Mouse (Mus musculus) thymus, adult 2 months (tissue): ENCODE data around the gene Dok5. TPM values are rescaled to one million over a fixed set of nuclear protein-coding genes. Genes with fewer than 3 reads are reported as not detected.

ENCODE experiments used
- DNase-seq: peaks from one replicate; pipeline ENCODE4 v3.0.0; 2021
- H3K27ac ChIP-seq: fragments of 200-500 bp; 2 replicates; pipeline ENCODE4 v1.5.1; 2012; ENCODE audit warnings: low read length, control low read depth; ENCODE audit not compliant: control insufficient read depth, insufficient read depth
- H3K27me3 ChIP-seq: fragments of 200-500 bp; 2 replicates; pipeline ENCODE4 v1.6.1; 2012; ENCODE audit warnings: mild to moderate bottlenecking, low read length, moderate library complexity, mixed read lengths; ENCODE audit not compliant: control insufficient read depth, insufficient read depth
- H3K36me3 ChIP-seq: fragments of 200-500 bp; 2 replicates; pipeline ENCODE4 v1.6.1; 2012; ENCODE audit warnings: mild to moderate bottlenecking, low read length, moderate library complexity; ENCODE audit not compliant: control insufficient read depth, insufficient read depth
- H3K4me1 ChIP-seq: fragments of 200-500 bp; replicated peaks from 2 replicates; pipeline ENCODE4 v1.6.1; 2012; ENCODE audit warnings: low read length; ENCODE audit not compliant: control insufficient read depth, insufficient read depth
- H3K4me3 ChIP-seq: fragments of 200-500 bp; 2 replicates; pipeline ENCODE4 v1.5.1; 2012; ENCODE audit warnings: mild to moderate bottlenecking, low read length, control low read depth, moderate library complexity; ENCODE audit not compliant: control insufficient read depth, insufficient read depth
- CTCF ChIP-seq: fragments of 200-500 bp; IDR thresholded peaks from 2 replicates; pipeline ENCODE4 v1.5.1; 2012; ENCODE audit warnings: mild to moderate bottlenecking, control low read depth, low read length, moderate library complexity, borderline replicate concordance; ENCODE audit not compliant: control insufficient read depth, poor library complexity, insufficient read depth; ENCODE audit errors: extremely low read depth
- POLR2A ChIP-seq: fragments of 200-500 bp; IDR thresholded peaks from 2 replicates; pipeline ENCODE4 v1.6.1; 2012; ENCODE audit warnings: mild to moderate bottlenecking, low read length, control low read depth, moderate library complexity; ENCODE audit not compliant: control insufficient read depth, poor library complexity, insufficient read depth; ENCODE audit errors: extremely low read depth
- WGBS: fragments of 180-500 bp; shearing (Covaris S2); methylation state at CpG from one replicate; pipeline ENCODE4 v1.1.7; 2018; 5-methylcytosine and 5-hydroxymethylcytosine counted together
- polyA plus RNA-seq: library from polyadenylated mRNA; depleted of rRNA; stranded (reverse); fragments of >200 nt; gene quantifications from 2 replicates; pipeline ENCODE4 v1.2.3, GENCODE M21; 2012

Dok5 gene
- polyA plus RNA-seq, 1 experiment: 0.63 TPM

- no peaks in the 10 kb centered on the region for H3K36me3 ChIP-seq
- H3K27me3 ChIP-seq: no peaks in the 10 kb centered on the region
- TF ChIP-seq POLR2A (no peak), CTCF (no peak)
- no peak overlapping the region for H3K27ac ChIP-seq
- no peak for DNase-seq
- H3K4me1 ChIP-seq: no peaks in the 10 kb centered on the region
- no peak overlapping the region for H3K4me3 ChIP-seq
- 88% methylated on average over 6 of the region's 6 CpGs for WGBS
These were observed 71.4 kb downstream of the Dok5 start for GRCm38 (mm10) chr2:170802984-170803383.

DNA sequence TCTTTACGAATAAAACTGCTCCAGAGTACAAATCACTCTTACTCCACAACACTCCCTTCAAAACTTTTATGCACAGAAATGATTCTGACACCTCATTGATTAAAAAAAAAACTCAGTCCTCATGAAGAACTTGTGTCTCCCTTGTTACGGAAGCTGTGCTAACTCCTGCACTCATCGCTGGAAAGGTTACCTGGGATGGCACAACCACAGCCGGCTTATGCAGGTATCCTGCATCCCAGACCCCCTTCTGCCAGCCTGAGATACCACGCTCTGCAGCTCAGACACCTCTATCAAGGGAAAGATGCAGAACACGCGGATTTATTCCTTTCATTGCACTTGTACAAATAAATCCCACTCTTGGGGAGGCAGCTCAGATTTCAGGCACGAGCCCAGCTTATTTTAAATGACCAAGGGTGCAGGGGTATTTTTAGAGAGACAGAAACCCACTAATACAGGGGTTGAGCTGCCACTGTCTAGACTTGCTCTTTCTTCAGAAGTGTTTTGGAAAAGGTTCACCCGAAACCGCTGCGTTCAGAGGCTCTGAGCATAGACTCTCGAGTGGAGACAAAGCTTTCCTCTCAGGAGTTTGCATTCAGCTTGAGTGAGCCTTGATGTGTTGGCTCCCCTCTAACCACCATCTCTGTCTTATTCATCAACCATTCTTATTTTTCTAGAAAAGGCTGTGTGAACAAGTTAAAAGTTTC is 76.1 kb downstream of the Dok5 start:
- Histone ChIP-seq H3K27me3 (no peaks in the 10 kb centered on the region), H3K36me3 (no peaks in the 10 kb centered on the region), H3K27ac (no peak overlapping the region), H3K4me1 (no peaks in the 10 kb centered on the region), H3K4me3 (no peak overlapping the region)
- DNase-seq: no peak
- no peak for TF ChIP-seq POLR2A
- TF ChIP-seq CTCF: no peak
- 87% methylated on average over 12 of the region's 12 CpGs for WGBS

DNA sequence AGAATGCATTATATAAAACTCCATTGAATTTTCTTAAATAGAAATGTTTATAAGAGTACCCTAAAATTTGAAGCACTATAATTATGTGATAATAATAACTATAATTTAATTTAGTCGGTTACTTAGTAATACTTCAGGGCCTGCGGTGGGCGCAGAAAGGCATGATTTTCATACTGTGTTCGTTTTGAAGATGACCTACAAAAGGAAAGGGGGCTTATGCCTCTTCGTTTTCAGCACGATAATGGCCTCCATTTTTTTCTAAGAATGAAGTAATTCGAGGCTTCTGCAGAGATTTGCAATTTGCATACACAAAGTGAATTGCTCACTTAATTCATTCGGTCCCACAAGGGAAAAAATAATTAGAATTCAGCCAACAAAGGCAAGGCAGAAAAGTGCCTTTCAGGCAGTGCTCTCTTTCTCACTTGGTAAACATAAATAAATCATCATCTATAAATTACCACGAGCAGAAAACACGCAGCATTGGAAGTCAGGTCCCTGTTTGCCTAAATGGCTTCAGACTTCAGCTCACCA is 76.7 kb downstream of the Dok5 start:
- DNase-seq: no peak
- Histone ChIP-seq H3K36me3 (no peaks in the 10 kb centered on the region), H3K4me1 (no peaks in the 10 kb centered on the region), H3K27me3 (no peaks in the 10 kb centered on the region), H3K4me3 (no peak overlapping the region), H3K27ac (no peak overlapping the region)
- TF ChIP-seq CTCF (no peak), POLR2A (no peak)
- 85% methylated on average over 10 of the region's 10 CpGs for WGBS

- Histone ChIP-seq H3K4me3 (no peak overlapping the region), H3K36me3 (no peaks in the 10 kb centered on the region), H3K27ac (no peak overlapping the region), H3K4me1 (no peaks in the 10 kb centered on the region), H3K27me3 (no peaks in the 10 kb centered on the region)
- DNase-seq: no peak
- TF ChIP-seq POLR2A: no peak
- no peak for TF ChIP-seq CTCF
- 82% methylated on average over 9 of the region's 9 CpGs for WGBS
These were observed 79.7 kb downstream of the Dok5 start for GRCm38 (mm10) chr2:170811356-170811755.

GRCm38 (mm10) chr2:170816302-170816701 is 84.7 kb downstream of the Dok5 start:
- H3K27ac ChIP-seq: no peak overlapping the region
- no peaks in the 10 kb centered on the region for H3K4me1 ChIP-seq
- 84% methylated on average over 8 of the region's 8 CpGs for WGBS
- DNase-seq: no peak
- H3K27me3 ChIP-seq: no peaks in the 10 kb centered on the region
- TF ChIP-seq POLR2A: no peak
- TF ChIP-seq CTCF: no peak
- no peak overlapping the region for H3K4me3 ChIP-seq
- no peaks in the 10 kb centered on the region for H3K36me3 ChIP-seq

GRCm38 (mm10) chr2:170817112-170817703 is 85.6 kb downstream of the Dok5 start:
- TF ChIP-seq POLR2A: no peak
- no peak for TF ChIP-seq CTCF
- Histone ChIP-seq H3K4me1 (no peaks in the 10 kb centered on the region), H3K36me3 (no peaks in the 10 kb centered on the region), H3K4me3 (no peak overlapping the region), H3K27me3 (no peaks in the 10 kb centered on the region), H3K27ac (no peak overlapping the region)
- DNase-seq: no peak
- 90% methylated on average over 4 of the region's 4 CpGs for WGBS

- no peak for DNase-seq
- no peak overlapping the region for H3K27ac ChIP-seq
- no peaks in the 10 kb centered on the region for H3K27me3 ChIP-seq
- WGBS: 37% methylated on average over 17 of the region's 17 CpGs
- no peaks in the 10 kb centered on the region for H3K36me3 ChIP-seq
- TF ChIP-seq CTCF (no peak), POLR2A (no peak)
- H3K4me1 ChIP-seq: no peaks in the 10 kb centered on the region
- H3K4me3 ChIP-seq: no peak overlapping the region
These were observed 95.3 kb downstream of the Dok5 start for GRCm38 (mm10) chr2:170826821-170827441.
